Mouse (Mus musculus) stomach, adult 2 months (tissue): ENCODE data around the gene Cd34. TPM values are rescaled to one million over a fixed set of nuclear protein-coding genes. Genes with fewer than 3 reads are reported as not detected.

ENCODE experiments used
- polyA plus RNA-seq: library from polyadenylated mRNA; depleted of rRNA; stranded (reverse); fragments of >200 nt; gene quantifications from 2 replicates; pipeline ENCODE4 v1.2.3, GENCODE M21; 2012; rRNA removed

Cd34 gene
- 8.8 and 10.4 TPM in 2 replicates for polyA plus RNA-seq

DNA sequence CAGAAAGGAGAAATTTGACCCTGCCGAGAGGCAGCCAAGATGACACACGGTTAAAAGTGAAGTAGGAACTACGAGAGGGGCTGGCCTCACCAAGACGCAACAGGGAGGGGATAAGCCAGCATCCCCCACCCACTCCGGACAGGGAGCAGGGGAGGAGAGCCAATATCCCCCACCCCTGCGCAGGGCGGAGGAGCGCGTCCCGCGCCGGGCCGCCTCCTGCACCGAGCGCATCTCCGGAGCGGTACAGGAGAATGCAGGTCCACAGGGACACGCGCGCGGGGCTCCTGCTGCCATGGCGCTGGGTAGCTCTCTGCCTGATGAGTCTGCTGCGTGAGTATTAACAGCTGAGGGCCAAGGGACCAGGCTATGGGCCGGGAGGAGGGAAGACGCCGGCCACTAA is at the start of gene Cd34:
TSS of gene Cd34 (plus strand) at position 105 of the 400 bp plus-strand sequence.

Other genes starting within 250 kb of the Cd34 start
- 0.03 and 0.04 TPM in 2 replicates for gene Cd46, start 153.4 kb downstream of the Cd34 start, polyA plus RNA-seq
- 5.9 and 14.8 TPM in 2 replicates for gene Cr1l, start 192.8 kb downstream of the Cd34 start, polyA plus RNA-seq
- not detected in 2 replicates for gene Cr2, start 237.9 kb downstream of the Cd34 start, polyA plus RNA-seq